Mouse (Mus musculus) lung, adult 2 months (tissue): ENCODE data around the gene Tspan32.

Experiments
- CTCF ChIP-seq: fragments of 200-500 bp; IDR thresholded peaks from 2 replicates; pipeline ENCODE4 v1.5.1; 2011; ENCODE audit warnings: mild to moderate bottlenecking, low read length, control low read depth; ENCODE audit not compliant: insufficient read depth
- POLR2A ChIP-seq: fragments of 200-500 bp; IDR thresholded peaks from 2 replicates; pipeline ENCODE4 v1.6.1; 2011; ENCODE audit warnings: low read depth, mild to moderate bottlenecking, control low read depth, low read length, borderline replicate concordance; ENCODE audit errors: extremely low read depth

- TF ChIP-seq CTCF, result no peak
- TF ChIP-seq POLR2A, result no peak
Observed at GRCm38 (mm10) chr7:142981908-142982307, 22.9 kb upstream of the Tspan32 start.
